Mouse (Mus musculus): Measurements from ENCODE around the gene Sycp2.

GRCm38 (mm10) chr2:178449386-178449785 lies 41.9 kb upstream of the Sycp2 start:
- TF ChIP-seq CTCF (IDR thresholded peaks at IDR 0.05; ENCODE audit: low read depth), result no peak
- TF ChIP-seq EP300 (IDR thresholded peaks at IDR 0.05; ENCODE audit: low read depth), result no peak
